Mouse (Mus musculus): ENCODE results near the gene Zfhx2. TPM values are rescaled to one million over a fixed set of nuclear protein-coding genes. Genes with fewer than 3 reads are reported as not detected.

The Zfhx2 gene
- polyA plus RNA-seq, 1 experiment from 2014 or later, result 2.9 TPM

- Histone ChIP-seq H3K4me2 (no peak overlapping the region), H3K4me3 (ENCODE audit: low read depth, low read length) (no peak overlapping the region), H3K9me3 (replicated peaks; ENCODE audit: control insufficient read depth, low read length) (no peaks in the 10 kb centered on the region), H3K36me3 (ENCODE audit: control insufficient read depth, insufficient read depth, low read length) (peaks cover 6% of the 10 kb centered on the region; the same call in 1 of the 2 replicates), H3K9ac (ENCODE audit: low read depth, low read length) (no peak overlapping the region), H3K4me1 (ENCODE audit: control insufficient read depth, insufficient read depth, low read length) (peaks cover 13% of the 10 kb centered on the region), H3K27ac (ENCODE audit: low read depth, low read length) (no peak overlapping the region), H3K27me3 (ENCODE audit: control insufficient read depth, insufficient read depth, low read length) (peaks cover 26% of the 10 kb centered on the region)
- 55% methylated on average over 35 of the region's 35 CpGs for WGBS (ENCODE audit: insufficient replicate concordance)
- ATAC-seq (replicated peaks; ENCODE audit: insufficient number of reproducible peaks, low FRiP score, low TSS enrichment), result no peak
These were observed 27.4 kb downstream of the Zfhx2 start for GRCm38 (mm10) chr14:55064481-55065370.

GRCm38 (mm10) chr14:55063581-55064381 lies 28.3 kb downstream of the Zfhx2 start:
- Histone ChIP-seq H3K4me2 (no peak overlapping the region), H3K9ac (ENCODE audit: low read depth, low read length) (no peak overlapping the region), H3K9me3 (replicated peaks; ENCODE audit: control insufficient read depth, low read length) (no peaks in the 10 kb centered on the region), H3K36me3 (ENCODE audit: control insufficient read depth, insufficient read depth, low read length) (peaks cover 6% of the 10 kb centered on the region; the same call in 1 of the 2 replicates), H3K4me1 (ENCODE audit: control insufficient read depth, insufficient read depth, low read length) (peaks cover 14% of the 10 kb centered on the region), H3K4me3 (ENCODE audit: low read depth, low read length) (no peak overlapping the region), H3K27ac (ENCODE audit: low read depth, low read length) (no peak overlapping the region), H3K27me3 (ENCODE audit: control insufficient read depth, insufficient read depth, low read length) (peaks cover 26% of the 10 kb centered on the region)
- 74% methylated on average over 22 of the region's 22 CpGs for WGBS (ENCODE audit: insufficient replicate concordance)
- no peak for ATAC-seq (replicated peaks; ENCODE audit: insufficient number of reproducible peaks, low FRiP score, low TSS enrichment)

- peak overlapping the region; percentile 58 for H3K4me2 ChIP-seq
- WGBS (ENCODE audit: insufficient replicate concordance), result 71% methylated on average over 5 of the region's 5 CpGs
- peaks cover 26% of the 10 kb centered on the region for H3K27me3 ChIP-seq (ENCODE audit: control insufficient read depth, insufficient read depth, low read length)
- H3K9ac ChIP-seq (ENCODE audit: low read depth, low read length), result no peak overlapping the region
- no peaks in the 10 kb centered on the region for H3K9me3 ChIP-seq (replicated peaks; ENCODE audit: control insufficient read depth, low read length)
- H3K4me1 ChIP-seq (ENCODE audit: control insufficient read depth, insufficient read depth, low read length), result peaks cover 14% of the 10 kb centered on the region
- peak overlapping the region; percentile 18; the same call in 1 of the 2 replicates for H3K4me3 ChIP-seq (ENCODE audit: low read depth, low read length)
- no peak overlapping the region for H3K27ac ChIP-seq (ENCODE audit: low read depth, low read length)
- ATAC-seq (replicated peaks; ENCODE audit: insufficient number of reproducible peaks, low FRiP score, low TSS enrichment), result no peak
- peaks cover 6% of the 10 kb centered on the region; the same call in 1 of the 2 replicates for H3K36me3 ChIP-seq (ENCODE audit: control insufficient read depth, insufficient read depth, low read length)
These were observed 29.0 kb downstream of the Zfhx2 start for GRCm38 (mm10) chr14:55063117-55063516.

- H3K4me1 ChIP-seq (ENCODE audit: control insufficient read depth, insufficient read depth, low read length), result peaks cover 14% of the 10 kb centered on the region
- peaks cover 6% of the 10 kb centered on the region; the same call in 1 of the 2 replicates for H3K36me3 ChIP-seq (ENCODE audit: control insufficient read depth, insufficient read depth, low read length)
- 0 out of 2 replicates have a peak overlapping the region, but pooled peaks have one; percentile 24 for H3K9ac ChIP-seq (ENCODE audit: low read depth, low read length)
- H3K4me2 ChIP-seq, result peak overlapping the region; percentile 58
- no peak overlapping the region for H3K27ac ChIP-seq (ENCODE audit: low read depth, low read length)
- H3K9me3 ChIP-seq (replicated peaks; ENCODE audit: control insufficient read depth, low read length), result no peaks in the 10 kb centered on the region
- 7% methylated on average over 17 of the region's 17 CpGs for WGBS (ENCODE audit: insufficient replicate concordance)
- peaks cover 26% of the 10 kb centered on the region for H3K27me3 ChIP-seq (ENCODE audit: control insufficient read depth, insufficient read depth, low read length)
- ATAC-seq (replicated peaks; ENCODE audit: insufficient number of reproducible peaks, low FRiP score, low TSS enrichment), result peak; percentile 74
- peak overlapping the region; percentile 18; the same call in 1 of the 2 replicates for H3K4me3 ChIP-seq (ENCODE audit: low read depth, low read length)
These were observed 29.5 kb downstream of the Zfhx2 start for GRCm38 (mm10) chr14:55062626-55063025.

- 43% methylated on average over 7 of the region's 7 CpGs for whole genome bisulfite sequencing (ENCODE audit: insufficient replicate concordance)
- H3K27ac ChIP-seq (ENCODE audit: low read depth, low read length), result no peak overlapping the region
These were observed 30.3 kb downstream of the Zfhx2 start for GRCm38 (mm10) chr14:55061845-55062244.

GRCm38 (mm10) chr14:55059931-55060330 lies 32.2 kb downstream of the Zfhx2 start:
- no peak for ATAC-seq (replicated peaks; ENCODE audit: insufficient number of reproducible peaks, low FRiP score, low TSS enrichment)
- WGBS (ENCODE audit: insufficient replicate concordance), result 56% methylated on average over 5 of the region's 5 CpGs
- H3K4me2 ChIP-seq, result no peak overlapping the region
- no peaks in the 10 kb centered on the region for H3K9me3 ChIP-seq (replicated peaks; ENCODE audit: control insufficient read depth, low read length)
- no peak overlapping the region for H3K9ac ChIP-seq (ENCODE audit: low read depth, low read length)
- H3K4me3 ChIP-seq (ENCODE audit: low read depth, low read length), result no peak overlapping the region
- no peak overlapping the region for H3K27ac ChIP-seq (ENCODE audit: low read depth, low read length)
- H3K4me1 ChIP-seq (ENCODE audit: control insufficient read depth, insufficient read depth, low read length), result peaks cover 14% of the 10 kb centered on the region
- peaks cover 16% of the 10 kb centered on the region for H3K27me3 ChIP-seq (ENCODE audit: control insufficient read depth, insufficient read depth, low read length)
- no peaks in the 10 kb centered on the region for H3K36me3 ChIP-seq (ENCODE audit: control insufficient read depth, insufficient read depth, low read length)

More at GRCm38 (mm10) chr14:55061845-55062244, 30.3 kb downstream of the Zfhx2 start:
- ATAC-seq (replicated peaks; ENCODE audit: insufficient number of reproducible peaks, low FRiP score, low TSS enrichment), result no peak
- Histone ChIP-seq H3K4me3 (ENCODE audit: low read depth, low read length) (no peak overlapping the region), H3K4me2 (no peak overlapping the region; the same call in 1 of the 2 replicates), H3K27me3 (ENCODE audit: control insufficient read depth, insufficient read depth, low read length) (peaks cover 26% of the 10 kb centered on the region), H3K9me3 (replicated peaks; ENCODE audit: control insufficient read depth, low read length) (no peaks in the 10 kb centered on the region), H3K9ac (ENCODE audit: low read depth, low read length) (no peak overlapping the region), H3K36me3 (ENCODE audit: control insufficient read depth, insufficient read depth, low read length) (peaks cover 6% of the 10 kb centered on the region; the same call in 1 of the 2 replicates), H3K4me1 (ENCODE audit: control insufficient read depth, insufficient read depth, low read length) (peaks cover 14% of the 10 kb centered on the region)

GRCm38 (mm10) chr14:55059009-55059408 lies 33.1 kb downstream of the Zfhx2 start:
- 67% methylated on average over 1 of the region's 1 CpGs for WGBS (ENCODE audit: insufficient replicate concordance)
- Histone ChIP-seq H3K27ac (ENCODE audit: low read depth, low read length) (no peak overlapping the region), H3K9me3 (replicated peaks; ENCODE audit: control insufficient read depth, low read length) (no peaks in the 10 kb centered on the region)

GRCm38 (mm10) chr14:55055167-55055834 lies 36.8 kb downstream of the Zfhx2 start:
- 75% methylated on average over 11 of the region's 11 CpGs for WGBS (ENCODE audit: insufficient replicate concordance)
- Histone ChIP-seq H3K9me3 (replicated peaks; ENCODE audit: control insufficient read depth, low read length) (no peaks in the 10 kb centered on the region), H3K36me3 (ENCODE audit: control insufficient read depth, insufficient read depth, low read length) (no peaks in the 10 kb centered on the region), H3K27me3 (ENCODE audit: control insufficient read depth, insufficient read depth, low read length) (0 out of 2 replicates have a peak, but pooled peaks cover 4% of the 10 kb centered on the region), H3K27ac (ENCODE audit: low read depth, low read length) (no peak overlapping the region), H3K4me2 (no peak overlapping the region), H3K4me3 (ENCODE audit: low read depth, low read length) (no peak overlapping the region), H3K4me1 (ENCODE audit: control insufficient read depth, insufficient read depth, low read length) (0 out of 2 replicates have a peak, but pooled peaks cover 4% of the 10 kb centered on the region), H3K9ac (ENCODE audit: low read depth, low read length) (no peak overlapping the region)
- ATAC-seq (replicated peaks; ENCODE audit: insufficient number of reproducible peaks, low FRiP score, low TSS enrichment), result no peak

More at GRCm38 (mm10) chr14:55059009-55059408, 33.1 kb downstream of the Zfhx2 start:
- no peak for ATAC-seq (replicated peaks; ENCODE audit: insufficient number of reproducible peaks, low FRiP score, low TSS enrichment)
- no peak overlapping the region for H3K4me2 ChIP-seq
- no peaks in the 10 kb centered on the region for H3K36me3 ChIP-seq (ENCODE audit: control insufficient read depth, insufficient read depth, low read length)
- no peak overlapping the region for H3K9ac ChIP-seq (ENCODE audit: low read depth, low read length)
- peaks cover 14% of the 10 kb centered on the region for H3K4me1 ChIP-seq (ENCODE audit: control insufficient read depth, insufficient read depth, low read length)
- no peak overlapping the region for H3K4me3 ChIP-seq (ENCODE audit: low read depth, low read length)
- peaks cover 8% of the 10 kb centered on the region; the same call in 1 of the 2 replicates for H3K27me3 ChIP-seq (ENCODE audit: control insufficient read depth, insufficient read depth, low read length)

All from heart, embryonic 11.5 days (tissue).